Mouse (Mus musculus) kidney, postnatal 0 days (tissue): ENCODE measurements around the gene Tmem126a. TPM values are rescaled to one million over a fixed set of nuclear protein-coding genes. Genes with fewer than 3 reads are reported as not detected.

Experiments used
- ATAC-seq: fragments of 200-750 bp; cut with Nextera tagmentation; replicated peaks from 2 replicates; pipeline ENCODE4 v1.8.0; 2017; ENCODE audit warnings: low read depth, moderate number of reproducible peaks, moderate TSS enrichment, moderate library complexity; ENCODE audit not compliant: low FRiP score
- DNase-seq: peaks from one replicate; pipeline ENCODE4 v3.0.0-alpha.2; 2016; ENCODE audit warnings: low spot score
- H3K27ac ChIP-seq: fragments of 300-500 bp; sonication (generic); 2 replicates; pipeline ENCODE4 v1.5.1; 2014; ENCODE audit warnings: mild to moderate bottlenecking
- H3K27me3 ChIP-seq: fragments of 300-500 bp; sonication (generic); 2 replicates; pipeline ENCODE4 v1.6.1; 2014; ENCODE audit warnings: low read length, mixed read lengths; ENCODE audit not compliant: insufficient read depth
- H3K36me3 ChIP-seq: fragments of 300-500 bp; sonication (generic); 2 replicates; pipeline ENCODE4 v1.6.1; 2014; ENCODE audit warnings: low read length, mixed read lengths; ENCODE audit not compliant: insufficient read depth
- H3K4me1 ChIP-seq: fragments of 300-500 bp; sonication (generic); replicated peaks from 2 replicates; pipeline ENCODE4 v1.6.1; 2014; ENCODE audit warnings: antibody characterized with exemption, low read length, mixed read lengths; ENCODE audit not compliant: insufficient read depth
- H3K4me2 ChIP-seq: fragments of 300-500 bp; sonication (generic); 2 replicates; pipeline ENCODE4 v1.6.1; 2014; ENCODE audit warnings: mild to moderate bottlenecking, low read length, moderate library complexity, mixed read lengths
- H3K4me3 ChIP-seq: fragments of 300-500 bp; sonication (generic); replicated peaks from 2 replicates; pipeline ENCODE4 v1.5.1; 2014; ENCODE audit warnings: low read depth, low read length
- H3K9ac ChIP-seq: fragments of 300-500 bp; sonication (generic); 2 replicates; pipeline ENCODE4 v1.6.1; 2014; ENCODE audit warnings: low read depth, low read length
- H3K9me3 ChIP-seq: fragments of 300-500 bp; sonication (generic); replicated peaks from 2 replicates; pipeline ENCODE4 v1.6.1; 2016; ENCODE audit warnings: low read length, inconsistent platforms, mixed read lengths
- CTCF ChIP-seq: IDR thresholded peaks from 2 replicates; pipeline ENCODE4 v1.5.1; 2016; ENCODE audit warnings: antibody characterized with exemption, low read depth, mild to moderate bottlenecking, moderate library complexity
- WGBS: fragments of 180-500 bp; shearing (Covaris S2); extraction: QIAGEN DNeasy Blood & Tissue Kit; methylation state at CpG from one replicate; pipeline ENCODE4 v1.1.7; 2014; 5-methylcytosine and 5-hydroxymethylcytosine counted together
- polyA plus RNA-seq: library from polyadenylated mRNA; unstranded; fragments of >200 nt; fragmentation: Nextera tagmentation; extraction: Ambion mirVana; gene quantifications from 2 replicates; pipeline ENCODE4 v1.2.1, GENCODE M21; 2015

Gene Tmem126a
- polyA plus RNA-seq, 1 experiment from 2014 or later, result 144 TPM

GRCm38 (mm10) chr7:90461441-90461840, 4.4 kb upstream of the Tmem126a start:
- H3K9me3 ChIP-seq, result no peaks in the 10 kb centered on the region
- H3K4me3 ChIP-seq, result no peak overlapping the region
- H3K27ac ChIP-seq, result no peak overlapping the region
- H3K36me3 ChIP-seq, result no peaks in the 10 kb centered on the region
- no peak overlapping the region for H3K4me2 ChIP-seq
- 90% methylated on average over 5 of the region's 5 CpGs for WGBS
- DNase-seq (no peak), ATAC-seq (no peak)
- no peak for TF ChIP-seq CTCF
- H3K9ac ChIP-seq, result no peak overlapping the region
- no peaks in the 10 kb centered on the region; the same call in 1 of the 2 replicates for H3K4me1 ChIP-seq
- H3K27me3 ChIP-seq, result no peaks in the 10 kb centered on the region

GRCm38 (mm10) chr7:90460930-90461329, 3.9 kb upstream of the Tmem126a start:
- DNase-seq (no peak), ATAC-seq (no peak)
- H3K4me3 ChIP-seq, result no peak overlapping the region
- peaks cover 5% of the 10 kb centered on the region; the same call in 1 of the 2 replicates for H3K4me1 ChIP-seq
- no peaks in the 10 kb centered on the region for H3K36me3 ChIP-seq
- no peak overlapping the region for H3K4me2 ChIP-seq
- 16% methylated on average over 14 of the region's 14 CpGs for WGBS
- TF ChIP-seq CTCF, result peak; percentile 53
- no peaks in the 10 kb centered on the region for H3K27me3 ChIP-seq
- no peaks in the 10 kb centered on the region for H3K9me3 ChIP-seq
- no peak overlapping the region for H3K27ac ChIP-seq
- no peak overlapping the region for H3K9ac ChIP-seq

GRCm38 (mm10) chr7:90460330-90460729, 3.3 kb upstream of the Tmem126a start:
- no peaks in the 10 kb centered on the region for H3K27me3 ChIP-seq
- no peaks in the 10 kb centered on the region for H3K9me3 ChIP-seq
- H3K36me3 ChIP-seq, result no peaks in the 10 kb centered on the region
- no peak overlapping the region for H3K4me3 ChIP-seq
- no peak for TF ChIP-seq CTCF
- H3K4me2 ChIP-seq, result no peak overlapping the region
- no peak overlapping the region for H3K27ac ChIP-seq
- H3K4me1 ChIP-seq, result peaks cover 8% of the 10 kb centered on the region; the same call in 1 of the 2 replicates
- WGBS, result 46% methylated on average over 10 of the region's 10 CpGs
- no peak for ATAC-seq
- no peak for DNase-seq
- H3K9ac ChIP-seq, result no peak overlapping the region

GRCm38 (mm10) chr7:90457517-90457916, 488 bp upstream of the Tmem126a start:
- peak; percentile 51 for TF ChIP-seq CTCF
- peak overlapping the region; percentile 58 for H3K4me2 ChIP-seq
- H3K9ac ChIP-seq, result peak overlapping the region; percentile 61
- no peaks in the 10 kb centered on the region for H3K9me3 ChIP-seq
- DNase-seq (peak; percentile 59), ATAC-seq (peak; percentile 37)
- peak overlapping the region; percentile 88 for H3K27ac ChIP-seq
- no peaks in the 10 kb centered on the region; the same call in 1 of the 2 replicates for H3K36me3 ChIP-seq
- peaks cover 8% of the 10 kb centered on the region; the same call in 1 of the 2 replicates for H3K4me1 ChIP-seq
- peak overlapping the region; percentile 61 for H3K4me3 ChIP-seq
- no peaks in the 10 kb centered on the region for H3K27me3 ChIP-seq
- WGBS, result 7% methylated on average over 10 of the region's 10 CpGs

GRCm38 (mm10) chr7:90456149-90456844, 732 bp downstream of the Tmem126a start:
- Histone ChIP-seq H3K27ac (peak overlapping the region; percentile 32), H3K4me1 (peaks cover 8% of the 10 kb centered on the region; the same call in 1 of the 2 replicates), H3K4me3 (peak overlapping the region; percentile 61), H3K9me3 (no peaks in the 10 kb centered on the region), H3K9ac (peak overlapping the region; percentile 61), H3K4me2 (peak overlapping the region; percentile 58), H3K36me3 (no peaks in the 10 kb centered on the region; the same call in 1 of the 2 replicates), H3K27me3 (no peaks in the 10 kb centered on the region)
- TF ChIP-seq CTCF, result no peak
- WGBS, result 12% methylated on average over 7 of the region's 7 CpGs
- no peak for ATAC-seq
- no peak for DNase-seq

- Histone ChIP-seq H3K9me3 (no peaks in the 10 kb centered on the region), H3K27me3 (no peaks in the 10 kb centered on the region), H3K4me2 (peak overlapping the region; percentile 60), H3K27ac (no peak overlapping the region), H3K4me3 (peak overlapping the region; percentile 94), H3K9ac (peak overlapping the region; percentile 98), H3K4me1 (no peaks in the 10 kb centered on the region; the same call in 1 of the 2 replicates), H3K36me3 (0 out of 2 replicates have a peak, but pooled peaks cover 4% of the 10 kb centered on the region)
- DNase-seq (no peak), ATAC-seq (no peak)
- WGBS, result 0% methylated on average over 6 of the region's 6 CpGs
- TF ChIP-seq CTCF, result no peak
These were observed 12.8 kb downstream of the Tmem126a start for GRCm38 (mm10) chr7:90444206-90444605.
